Mouse (Mus musculus): Measurements from ENCODE around the gene Rreb1. TPM values are rescaled to one million over a fixed set of nuclear protein-coding genes. Genes with fewer than 3 reads are reported as not detected.

Gene Rreb1
- polyA plus RNA-seq, 1 experiment from 2014 or later: 20.6 TPM

DNA sequence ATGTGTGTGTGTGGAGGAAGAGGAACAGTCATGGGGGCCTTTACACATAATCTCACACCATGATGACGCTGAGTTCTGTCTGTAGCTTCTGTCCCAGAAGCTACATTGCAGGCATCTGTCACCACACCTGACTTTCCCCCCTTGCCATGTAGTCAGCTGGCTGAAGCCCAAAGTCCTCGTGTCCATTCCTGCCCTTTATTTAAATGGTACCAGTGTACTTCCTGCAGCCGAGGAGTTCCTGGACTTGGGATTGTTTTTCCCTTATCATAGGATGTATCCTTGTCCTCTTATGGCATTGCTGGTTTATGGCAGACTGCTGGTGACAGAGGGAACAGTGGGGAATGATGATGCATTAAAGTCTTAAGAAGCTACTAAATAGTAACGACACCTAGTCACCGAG, 120.6 kb downstream of the Rreb1 start:
- no peak overlapping the region for H3K9ac ChIP-seq (ENCODE audit: low read length)
- H3K4me3 ChIP-seq (ENCODE audit: low read length): no peak overlapping the region
- H3K4me2 ChIP-seq (ENCODE audit: low read depth, low read length): no peak overlapping the region
- WGBS: 70% methylated on average over 5 of the region's 5 CpGs
- no peak for ATAC-seq (ENCODE audit: low read depth)
- H3K27ac ChIP-seq (ENCODE audit: low read length): no peak overlapping the region
- H3K36me3 ChIP-seq (ENCODE audit: control insufficient read depth, insufficient read depth, low read length): peaks cover 57% of the 10 kb centered on the region
- no peaks in the 10 kb centered on the region for H3K4me1 ChIP-seq (replicated peaks; ENCODE audit: control insufficient read depth, insufficient read depth, low read length)
- H3K27me3 ChIP-seq (ENCODE audit: control insufficient read depth, insufficient read depth, low read depth, low read length): no peaks in the 10 kb centered on the region
- H3K9me3 ChIP-seq (ENCODE audit: control insufficient read depth, low read length): no peaks in the 10 kb centered on the region

DNA sequence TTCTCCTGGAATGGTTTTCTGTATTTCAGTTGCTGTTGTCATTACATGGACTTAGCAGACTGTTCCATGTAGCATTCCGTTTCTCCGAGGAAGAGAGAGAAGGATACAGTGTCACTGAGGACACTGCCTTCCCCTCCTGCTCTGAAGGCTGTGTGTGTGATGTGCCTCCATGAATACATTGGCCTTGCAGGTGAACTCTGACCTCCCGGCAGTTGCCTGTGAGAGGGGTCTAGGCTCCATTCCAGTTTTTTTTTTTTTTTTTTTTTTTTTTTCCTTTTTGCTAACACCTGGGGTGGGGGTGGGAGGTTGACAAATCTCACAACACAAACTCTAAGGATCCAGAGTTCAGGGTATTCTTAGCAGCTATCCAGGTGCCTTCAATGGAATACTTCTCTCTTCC, 124.8 kb downstream of the Rreb1 start:
- H3K9ac ChIP-seq (ENCODE audit: low read length): no peak overlapping the region
- H3K4me2 ChIP-seq (ENCODE audit: low read depth, low read length): no peak overlapping the region
- no peaks in the 10 kb centered on the region for H3K27me3 ChIP-seq (ENCODE audit: control insufficient read depth, insufficient read depth, low read depth, low read length)
- H3K27ac ChIP-seq (ENCODE audit: low read length): no peak overlapping the region
- peaks cover 40% of the 10 kb centered on the region for H3K36me3 ChIP-seq (ENCODE audit: control insufficient read depth, insufficient read depth, low read length)
- no peaks in the 10 kb centered on the region for H3K9me3 ChIP-seq (ENCODE audit: control insufficient read depth, low read length)
- WGBS: 76% methylated on average over 3 of the region's 3 CpGs
- ATAC-seq (ENCODE audit: low read depth): no peak
- H3K4me1 ChIP-seq (replicated peaks; ENCODE audit: control insufficient read depth, insufficient read depth, low read length): no peaks in the 10 kb centered on the region; the same call in 1 of the 2 replicates
- H3K4me3 ChIP-seq (ENCODE audit: low read length): no peak overlapping the region

DNA sequence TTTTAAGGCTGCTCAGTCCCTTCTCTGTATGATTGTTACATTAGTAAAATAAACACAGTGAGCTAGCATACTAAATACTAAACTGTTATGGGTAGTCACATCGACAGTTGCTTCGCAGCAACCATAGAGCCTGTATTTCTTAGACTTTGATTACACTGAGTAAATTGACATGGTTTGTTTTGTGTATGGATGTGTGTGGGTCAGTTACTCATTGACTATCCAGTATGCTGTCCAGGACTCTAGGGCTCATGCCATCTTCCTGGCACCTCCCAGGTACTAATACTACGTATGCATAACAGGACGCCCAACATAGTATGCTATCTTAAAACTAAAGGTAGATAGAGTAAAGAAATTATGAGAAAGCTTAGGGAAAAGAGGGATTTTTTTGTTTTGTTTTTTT, 125.3 kb downstream of the Rreb1 start:
- no peaks in the 10 kb centered on the region; the same call in 1 of the 2 replicates for H3K4me1 ChIP-seq (replicated peaks; ENCODE audit: control insufficient read depth, insufficient read depth, low read length)
- ATAC-seq (ENCODE audit: low read depth): no peak
- 89% methylated on average over 4 of the region's 4 CpGs for WGBS
- peaks cover 38% of the 10 kb centered on the region for H3K36me3 ChIP-seq (ENCODE audit: control insufficient read depth, insufficient read depth, low read length)
- H3K4me2 ChIP-seq (ENCODE audit: low read depth, low read length): no peak overlapping the region
- no peak overlapping the region for H3K27ac ChIP-seq (ENCODE audit: low read length)
- no peaks in the 10 kb centered on the region for H3K9me3 ChIP-seq (ENCODE audit: control insufficient read depth, low read length)
- H3K27me3 ChIP-seq (ENCODE audit: control insufficient read depth, insufficient read depth, low read depth, low read length): no peaks in the 10 kb centered on the region
- H3K9ac ChIP-seq (ENCODE audit: low read length): no peak overlapping the region
- H3K4me3 ChIP-seq (ENCODE audit: low read length): no peak overlapping the region

DNA sequence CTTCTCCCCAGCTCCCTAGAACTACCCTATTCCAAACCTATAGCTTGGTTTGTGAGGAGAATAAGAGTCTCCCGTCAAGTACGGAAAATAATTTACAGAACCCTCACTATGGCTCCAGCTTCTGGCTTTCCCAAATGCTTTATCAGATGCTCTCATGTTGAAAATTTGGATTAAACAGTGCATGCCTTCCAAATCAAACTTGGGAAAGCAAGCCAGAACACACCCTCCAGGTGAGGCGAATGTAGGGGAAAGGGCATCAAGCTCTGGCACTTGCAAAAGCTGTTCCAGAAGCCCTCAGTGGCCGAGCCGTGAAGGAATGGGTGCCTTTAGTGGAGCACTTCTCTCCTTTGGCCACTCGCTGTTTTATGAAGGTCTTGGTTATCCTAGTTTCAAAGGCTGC, 126.2 kb downstream of the Rreb1 start:
- 74% methylated on average over 6 of the region's 6 CpGs for WGBS
- peaks cover 6% of the 10 kb centered on the region; the same call in 1 of the 2 replicates for H3K4me1 ChIP-seq (replicated peaks; ENCODE audit: control insufficient read depth, insufficient read depth, low read length)
- H3K27ac ChIP-seq (ENCODE audit: low read length): peak overlapping the region; percentile 62
- H3K27me3 ChIP-seq (ENCODE audit: control insufficient read depth, insufficient read depth, low read depth, low read length): no peaks in the 10 kb centered on the region
- peaks cover 33% of the 10 kb centered on the region for H3K36me3 ChIP-seq (ENCODE audit: control insufficient read depth, insufficient read depth, low read length)
- H3K4me3 ChIP-seq (ENCODE audit: low read length): no peak overlapping the region
- H3K9ac ChIP-seq (ENCODE audit: low read length): no peak overlapping the region
- no peaks in the 10 kb centered on the region for H3K9me3 ChIP-seq (ENCODE audit: control insufficient read depth, low read length)
- H3K4me2 ChIP-seq (ENCODE audit: low read depth, low read length): no peak overlapping the region
- ATAC-seq (ENCODE audit: low read depth): no peak

DNA sequence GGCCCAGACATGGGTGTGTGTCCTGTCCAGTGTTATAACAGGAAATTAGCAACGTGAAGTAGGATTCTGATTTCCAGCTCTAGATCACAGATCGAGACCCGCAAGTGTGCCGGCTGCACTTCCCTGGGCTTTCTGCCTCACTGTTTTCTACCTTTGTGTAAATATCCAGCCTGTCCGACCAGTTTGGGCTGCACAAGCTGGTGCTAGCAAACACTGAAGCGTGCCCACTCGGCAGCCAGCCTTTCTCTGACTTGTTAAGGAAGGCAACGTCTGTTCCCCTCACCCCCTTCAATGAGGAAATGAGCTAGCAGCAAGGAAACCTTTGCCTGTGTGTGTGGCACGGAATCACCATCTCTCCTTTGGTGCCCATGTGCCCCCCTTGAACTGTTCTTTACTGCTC, 129.9 kb downstream of the Rreb1 start:
- Histone ChIP-seq H3K4me2 (ENCODE audit: low read depth, low read length) (no peak overlapping the region; the same call in 1 of the 2 replicates), H3K27me3 (ENCODE audit: control insufficient read depth, insufficient read depth, low read depth, low read length) (no peaks in the 10 kb centered on the region), H3K36me3 (ENCODE audit: control insufficient read depth, insufficient read depth, low read length) (peaks cover 23% of the 10 kb centered on the region), H3K9ac (ENCODE audit: low read length) (peak overlapping the region; percentile 30; the same call in 1 of the 2 replicates), H3K4me1 (replicated peaks; ENCODE audit: control insufficient read depth, insufficient read depth, low read length) (peaks cover 19% of the 10 kb centered on the region), H3K27ac (ENCODE audit: low read length) (peak overlapping the region; percentile 95), H3K4me3 (ENCODE audit: low read length) (no peak overlapping the region), H3K9me3 (ENCODE audit: control insufficient read depth, low read length) (no peaks in the 10 kb centered on the region)
- 55% methylated on average over 9 of the region's 9 CpGs for WGBS
- ATAC-seq (ENCODE audit: low read depth): peak; percentile 88

DNA sequence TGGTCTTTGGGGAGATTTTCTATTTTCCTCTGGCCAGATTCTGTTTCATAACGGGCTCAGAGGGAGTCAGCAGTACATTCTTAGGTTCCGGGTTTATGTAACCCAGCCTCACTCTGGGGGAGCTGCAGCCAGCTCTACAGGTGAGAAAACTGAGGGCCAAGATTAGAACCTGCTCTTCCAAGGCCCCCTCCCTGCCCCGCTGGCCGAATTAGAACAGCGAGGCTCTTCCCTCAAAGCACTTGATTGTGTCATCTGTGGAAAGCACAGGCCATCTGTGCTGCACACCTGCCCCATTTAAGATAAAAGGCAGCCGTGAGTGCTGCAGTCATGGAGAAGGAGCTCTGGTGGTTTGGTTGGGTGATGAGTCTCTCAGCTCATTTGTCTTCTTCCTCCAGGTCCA, 130.3 kb downstream of the Rreb1 start:
- 51% methylated on average over 6 of the region's 6 CpGs for WGBS
- ATAC-seq (ENCODE audit: low read depth): peak; percentile 50; the same call in 1 of the 2 replicates
- no peaks in the 10 kb centered on the region for H3K27me3 ChIP-seq (ENCODE audit: control insufficient read depth, insufficient read depth, low read depth, low read length)
- no peaks in the 10 kb centered on the region for H3K9me3 ChIP-seq (ENCODE audit: control insufficient read depth, low read length)
- no peak overlapping the region for H3K4me3 ChIP-seq (ENCODE audit: low read length)
- peak overlapping the region; percentile 95 for H3K27ac ChIP-seq (ENCODE audit: low read length)
- H3K4me2 ChIP-seq (ENCODE audit: low read depth, low read length): no peak overlapping the region; the same call in 1 of the 2 replicates
- H3K4me1 ChIP-seq (replicated peaks; ENCODE audit: control insufficient read depth, insufficient read depth, low read length): peaks cover 19% of the 10 kb centered on the region
- H3K36me3 ChIP-seq (ENCODE audit: control insufficient read depth, insufficient read depth, low read length): peaks cover 22% of the 10 kb centered on the region
- peak overlapping the region; percentile 30; the same call in 1 of the 2 replicates for H3K9ac ChIP-seq (ENCODE audit: low read length)

DNA sequence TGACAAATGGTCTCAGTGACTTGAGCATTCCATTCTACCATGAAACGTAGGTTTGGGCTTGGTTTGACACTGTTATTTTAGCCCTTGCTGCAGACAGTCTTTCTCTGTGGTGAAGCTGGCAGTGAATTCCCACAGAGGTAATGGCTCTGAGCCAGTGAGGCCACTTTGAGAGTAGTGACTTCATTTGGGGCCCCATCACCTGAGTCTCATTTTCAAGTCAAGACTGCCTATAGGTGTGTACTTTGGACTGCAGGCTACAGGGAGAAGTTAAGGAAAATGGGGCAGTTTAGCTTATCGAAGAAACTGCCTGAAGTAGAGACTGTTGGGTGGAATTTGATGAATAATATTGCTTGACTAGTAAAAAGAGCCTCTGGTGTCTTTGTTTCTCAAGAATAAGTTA, 131.0 kb downstream of the Rreb1 start:
- no peaks in the 10 kb centered on the region for H3K27me3 ChIP-seq (ENCODE audit: control insufficient read depth, insufficient read depth, low read depth, low read length)
- H3K9ac ChIP-seq (ENCODE audit: low read length): no peak overlapping the region
- peaks cover 21% of the 10 kb centered on the region for H3K36me3 ChIP-seq (ENCODE audit: control insufficient read depth, insufficient read depth, low read length)
- H3K27ac ChIP-seq (ENCODE audit: low read length): peak overlapping the region; percentile 95
- no peaks in the 10 kb centered on the region for H3K9me3 ChIP-seq (ENCODE audit: control insufficient read depth, low read length)
- H3K4me1 ChIP-seq (replicated peaks; ENCODE audit: control insufficient read depth, insufficient read depth, low read length): peaks cover 19% of the 10 kb centered on the region
- 63% methylated on average over 2 of the region's 2 CpGs for WGBS
- no peak for ATAC-seq (ENCODE audit: low read depth)
- no peak overlapping the region for H3K4me3 ChIP-seq (ENCODE audit: low read length)
- H3K4me2 ChIP-seq (ENCODE audit: low read depth, low read length): no peak overlapping the region

DNA sequence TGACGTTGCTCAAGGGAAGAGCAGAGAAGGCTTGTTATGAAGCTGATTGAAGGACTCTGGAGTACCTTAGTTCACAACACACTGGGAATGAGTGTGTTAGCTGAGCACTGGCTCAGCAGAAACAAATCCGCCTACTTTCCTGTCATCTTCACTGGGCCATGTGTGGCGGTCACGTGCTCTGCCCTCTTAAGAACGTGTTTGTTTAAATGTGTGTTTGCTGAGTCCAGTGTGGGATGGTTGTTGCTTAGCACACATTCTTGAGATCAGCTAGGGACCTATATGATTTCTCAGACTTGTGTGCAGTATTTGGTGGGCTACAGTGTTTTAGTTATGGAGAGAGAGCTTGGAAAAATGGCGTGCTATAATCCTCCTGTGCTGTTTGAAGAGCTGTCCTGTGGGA, 133.8 kb downstream of the Rreb1 start:
- no peak overlapping the region for H3K9ac ChIP-seq (ENCODE audit: low read length)
- H3K27me3 ChIP-seq (ENCODE audit: control insufficient read depth, insufficient read depth, low read depth, low read length): no peaks in the 10 kb centered on the region
- ATAC-seq (ENCODE audit: low read depth): peak; percentile 51
- H3K4me3 ChIP-seq (ENCODE audit: low read length): no peak overlapping the region
- H3K9me3 ChIP-seq (ENCODE audit: control insufficient read depth, low read length): no peaks in the 10 kb centered on the region
- H3K36me3 ChIP-seq (ENCODE audit: control insufficient read depth, insufficient read depth, low read length): peaks cover 32% of the 10 kb centered on the region
- WGBS: 26% methylated on average over 6 of the region's 6 CpGs
- no peak overlapping the region for H3K4me2 ChIP-seq (ENCODE audit: low read depth, low read length)
- H3K27ac ChIP-seq (ENCODE audit: low read length): peak overlapping the region; percentile 47; the same call in 1 of the 2 replicates
- peaks cover 19% of the 10 kb centered on the region for H3K4me1 ChIP-seq (replicated peaks; ENCODE audit: control insufficient read depth, insufficient read depth, low read length)

DNA sequence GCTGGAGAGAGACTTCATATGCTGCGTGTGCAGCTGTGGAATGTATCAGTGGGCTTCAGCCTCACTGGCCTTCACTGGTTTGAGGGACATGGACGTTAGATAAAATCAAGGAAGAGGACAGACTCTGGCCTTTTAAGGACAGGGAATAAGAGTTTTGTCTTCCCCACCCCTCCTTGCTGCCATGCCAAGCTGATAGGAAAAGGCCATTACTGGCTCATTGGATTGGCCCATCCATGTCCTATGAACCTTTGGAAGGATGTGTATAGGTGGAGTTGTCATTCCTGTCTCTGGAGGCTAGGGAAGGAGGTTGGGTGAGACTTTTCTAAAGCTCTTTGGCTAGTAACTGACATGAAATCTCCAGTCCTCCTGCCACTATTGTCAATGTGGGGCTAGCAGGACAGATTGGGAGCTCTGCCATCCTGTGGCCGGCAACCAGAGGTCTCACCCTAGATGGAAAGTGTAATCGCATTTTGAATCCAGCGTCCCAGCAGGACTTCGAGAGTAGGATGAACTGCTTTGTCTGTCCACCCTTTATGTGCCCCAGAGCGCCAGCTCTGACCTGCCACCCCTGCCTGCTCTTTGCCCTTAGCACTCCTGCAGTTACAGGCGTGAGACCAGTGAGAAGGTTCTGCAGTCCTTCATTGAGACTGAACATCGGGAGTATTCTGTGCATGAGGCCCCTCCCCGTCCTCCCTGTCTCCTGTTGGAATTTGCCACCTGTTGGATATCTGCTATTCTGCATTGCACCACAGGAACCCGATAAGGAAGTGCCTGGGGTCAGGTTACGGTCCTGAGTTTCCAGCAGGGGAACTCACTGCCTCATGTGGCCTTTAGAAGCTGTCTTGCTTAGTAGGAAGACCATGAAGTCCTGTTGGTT, 134.6 kb downstream of the Rreb1 start:
- WGBS: 48% methylated on average over 12 of the region's 12 CpGs
- Histone ChIP-seq H3K36me3 (ENCODE audit: control insufficient read depth, insufficient read depth, low read length) (peaks cover 38% of the 10 kb centered on the region), H3K4me3 (ENCODE audit: low read length) (no peak overlapping the region), H3K27me3 (ENCODE audit: control insufficient read depth, insufficient read depth, low read depth, low read length) (no peaks in the 10 kb centered on the region), H3K9me3 (ENCODE audit: control insufficient read depth, low read length) (no peaks in the 10 kb centered on the region), H3K4me1 (replicated peaks; ENCODE audit: control insufficient read depth, insufficient read depth, low read length) (peaks cover 19% of the 10 kb centered on the region), H3K27ac (ENCODE audit: low read length) (peak overlapping the region; percentile 47; the same call in 1 of the 2 replicates), H3K4me2 (ENCODE audit: low read depth, low read length) (no peak overlapping the region), H3K9ac (ENCODE audit: low read length) (0 out of 2 replicates have a peak overlapping the region, but pooled peaks have one; percentile 7)
- no peak for ATAC-seq (ENCODE audit: low read depth)

Data from lung, embryonic 16.5 days (tissue).